Comparison of ENCODE assay signal across 8 mouse cellular contexts in genomic region chrX:51680428-51681169, GRCm38 (mm10). TPM values are rescaled to one million over a fixed set of nuclear protein-coding genes. Genes with fewer than 3 reads are reported as not detected.
A peak's percentile ranks its signal among the peaks of the same experiment; 100 is the strongest.
DNase-seq lines count a peak whose midpoint lies in the region; ATAC-seq lines count a peak whose summit lies in the region.

No protein-coding gene starts in this region.

- peak; percentile 25 to 46 for DNase-seq in left cerebral cortex, adult 18-20 months (ENCODE audit: low spot score in 2 of 2)
- DNase-seq in left cerebral cortex, adult 11 months (ENCODE audit: low spot score) = no peak
- peak; percentile 64 for DNase-seq in cerebellum, adult 9-11 months
- DNase-seq in intestine, embryonic 14.5 days (ENCODE audit: low spot score) = peak; percentile 71
- DNase-seq in limb, embryonic 11.5 days (ENCODE audit: low spot score) = peak; percentile 72
- peak; percentile 69 for DNase-seq in neural tube, embryonic 10.5 days (ENCODE audit: extremely low spot score, low spot score)

- H3K27ac ChIP-seq in intestine, embryonic 14.5 days (ENCODE audit: low read depth) = no peak overlapping the region
- H3K27ac ChIP-seq in limb, embryonic 11.5 days (replicated peaks; ENCODE audit: low read depth, low read length) = no peak overlapping the region; the same call in 1 of the 2 replicates

- no peaks in the 10 kb centered on the region for H3K9me3 ChIP-seq in intestine, embryonic 14.5 days (ENCODE audit: control insufficient read depth, low read length)
- no peaks in the 10 kb centered on the region for H3K9me3 ChIP-seq in limb, embryonic 11.5 days (ENCODE audit: control insufficient read depth, low read length)

- H3K9ac ChIP-seq in intestine, embryonic 14.5 days (ENCODE audit: low read length) = peak overlapping the region; percentile 42
- peak overlapping the region; percentile 69 for H3K9ac ChIP-seq in limb, embryonic 11.5 days (ENCODE audit: low read length)

- H3K36me3 ChIP-seq in intestine, embryonic 14.5 days (ENCODE audit: control insufficient read depth, insufficient read depth, low read length) = no peaks in the 10 kb centered on the region
- no peaks in the 10 kb centered on the region for H3K36me3 ChIP-seq in limb, embryonic 11.5 days (ENCODE audit: control insufficient read depth, insufficient read depth, low read length)

- 24% methylated on average over 59 of the region's 70 CpGs for WGBS in intestine, embryonic 14.5 days
- WGBS in limb, embryonic 11.5 days = 23% methylated on average over 60 of the region's 70 CpGs

- ATAC-seq in frontal cortex, adult (ENCODE audit: low TSS enrichment) = peak; percentile 71
- ATAC-seq in intestine, embryonic 14.5 days (replicated peaks; ENCODE audit: low FRiP score, low TSS enrichment, low read depth) = peak; percentile 77
- no peak; the same call in 1 of the 2 replicates for ATAC-seq in limb, embryonic 11.5 days (ENCODE audit: insufficient number of reproducible peaks, low FRiP score, low TSS enrichment, low read depth)
- no peak for ATAC-seq in CD4-positive, CD25-positive, alpha-beta regulatory T cell, adult 4 months

- H3K4me2 ChIP-seq in intestine, embryonic 14.5 days (ENCODE audit: low read length) = peak overlapping the region; percentile 74
- H3K4me2 ChIP-seq in limb, embryonic 11.5 days (ENCODE audit: low read depth, severe bottlenecking) = peak overlapping the region; percentile 76

- peaks cover 35% of the 10 kb centered on the region for H3K27me3 ChIP-seq in intestine, embryonic 14.5 days (replicated peaks; ENCODE audit: control insufficient read depth, insufficient read depth, low read length)
- peaks cover 15% of the 10 kb centered on the region; the same call in 1 of the 2 replicates for H3K27me3 ChIP-seq in limb, embryonic 11.5 days (ENCODE audit: control insufficient read depth, insufficient read depth, low read length)

- no peaks in the 10 kb centered on the region for H3K4me1 ChIP-seq in intestine, embryonic 14.5 days (replicated peaks; ENCODE audit: control insufficient read depth, insufficient read depth, low read length)
- no peaks in the 10 kb centered on the region for H3K4me1 ChIP-seq in limb, embryonic 11.5 days (ENCODE audit: control insufficient read depth, insufficient read depth, low read length)

- peak overlapping the region; percentile 40 for H3K4me3 ChIP-seq in intestine, embryonic 14.5 days (ENCODE audit: low read depth, low read length)
- H3K4me3 ChIP-seq in limb, embryonic 11.5 days (ENCODE audit: low read depth, low read length) = peak overlapping the region; percentile 39

RNA-seq across cellular contexts. Expression of gene Hs6st2, which starts 1.1 kb away (rescaled TPM):
- 10 to 100 TPM; 42.6 to 44.2 TPM for total RNA-seq in left cerebral cortex, adult 18-20 months (2021)
- polyA plus RNA-seq in intestine, embryonic 14.5 days (2014; fragmentation: Nextera tagmentation; extraction: Ambion mirVana) = 9.0 and 9.7 TPM in 2 replicates
- 28.7 and 30.1 TPM in 2 replicates for polyA plus RNA-seq in limb, embryonic 11.5 days (2014; fragmentation: Nextera tagmentation; extraction: Ambion mirVana)
- polyA plus RNA-seq in CD4-positive, CD25-positive, alpha-beta regulatory T cell, adult 4 months (2017; shearing (Covaris generic)) = not detected

Comparison
In these comparisons a context has a peak if more than half of its experiments do, and no peak if none do; other contexts are left out.
1. ATAC-seq: peak in frontal cortex, adult (single experiment) and intestine, embryonic 14.5 days (single experiment); none in limb, embryonic 11.5 days (single experiment) and CD4-positive, CD25-positive, alpha-beta regulatory T cell, adult 4 months (single experiment).
2. RNA of gene Hs6st2, which starts 1.1 kb away (polyA plus RNA-seq): 28.7 to 30.1 TPM in limb, embryonic 11.5 days and 9.0 to 9.7 TPM in intestine, embryonic 14.5 days; not detected in CD4-positive, CD25-positive, alpha-beta regulatory T cell, adult 4 months; every median in the first group is over 10 times any median in the second.